In genomic region chr2:48609466-48609865, GRCm38 (mm10) we compare ENCODE assay signal across 16 mouse cellular contexts.
"Had no signal": no experiment of that assay in that cellular context is flagged by ENCODE, and none has a peak within 500 bp of the region (broad histone marks: within the 10 kb centered on the region; RNA-seq: fewer than 3 reads in every experiment).

No protein-coding gene starts in this region.

- H3K9me3 ChIP-seq: neural tube, embryonic 13.5 days; neural tube, embryonic 15.5 days; stomach, embryonic 15.5 days had no signal

- H3K4me3 ChIP-seq: neural tube, embryonic 13.5 days; neural tube, embryonic 15.5 days; stomach, embryonic 15.5 days had no signal

- H3K9ac ChIP-seq: neural tube, embryonic 13.5 days; neural tube, embryonic 15.5 days; stomach, embryonic 15.5 days had no signal

- H3K36me3 ChIP-seq: neural tube, embryonic 13.5 days; neural tube, embryonic 15.5 days; stomach, embryonic 15.5 days had no signal

- H3K27me3 ChIP-seq: neural tube, embryonic 13.5 days; neural tube, embryonic 15.5 days; stomach, embryonic 15.5 days had no signal

- H3K4me2 ChIP-seq: neural tube, embryonic 13.5 days; neural tube, embryonic 15.5 days; stomach, embryonic 15.5 days had no signal

- H3K4me1 ChIP-seq: neural tube, embryonic 13.5 days; stomach, embryonic 15.5 days had no signal

- H3K27ac ChIP-seq: neural tube, embryonic 13.5 days; neural tube, embryonic 15.5 days; stomach, embryonic 15.5 days; stomach, postnatal 0 days had no signal

- DNase-seq: retina, postnatal 1 day; right cerebral cortex, adult 18-20 months; right cerebral cortex, postnatal 14 days; right cerebral cortex, postnatal 25 days; right cerebral cortex, postnatal 4 days; spleen, adult 18-20 months; thymus, adult 18-20 months; thymus, adult 2 months; thymus, postnatal 14 days; thymus, postnatal 25 days; thymus, postnatal 36 days; thymus, postnatal 4 days had no signal
